Mouse (Mus musculus) midbrain, embryonic 11.5 days (tissue): ENCODE results near the gene Coro7. TPM values are rescaled to one million over a fixed set of nuclear protein-coding genes. Genes with fewer than 3 reads are reported as not detected.
"Not testable (repeated sequence)": the region's sequence is repeated elsewhere in the genome, so short reads cannot be mapped to it uniquely, and the experiment has no call there.

ENCODE experiments used
- ATAC-seq: fragments of 200-750 bp; cut with Nextera tagmentation; 2 replicates; pipeline ENCODE4 v1.8.0; 2017; ENCODE audit warnings: moderate TSS enrichment, moderate library complexity; ENCODE audit not compliant: low FRiP score
- DNase-seq: peaks from one replicate; pipeline ENCODE4 v3.0.0; 2015; ENCODE audit warnings: low spot score; ENCODE audit errors: missing footprints
- H3K27ac ChIP-seq: fragments of 300-500 bp; sonication (generic); 2 replicates; pipeline ENCODE4 v1.5.1; 2014; ENCODE audit warnings: low read depth, low read length
- H3K27me3 ChIP-seq: fragments of 300-500 bp; sonication (generic); 2 replicates; pipeline ENCODE4 v1.6.1; 2014; ENCODE audit warnings: mild to moderate bottlenecking, low read length, moderate library complexity, mixed read lengths; ENCODE audit not compliant: control insufficient read depth, insufficient read depth
- H3K36me3 ChIP-seq: fragments of 300-500 bp; sonication (generic); 2 replicates; pipeline ENCODE4 v1.6.1; 2014; ENCODE audit warnings: mild to moderate bottlenecking, low read length, moderate library complexity, mixed read lengths; ENCODE audit not compliant: control insufficient read depth, insufficient read depth
- H3K4me1 ChIP-seq: fragments of 300-500 bp; sonication (generic); 2 replicates; pipeline ENCODE4 v1.6.1; 2014; ENCODE audit warnings: low read length; ENCODE audit not compliant: control insufficient read depth, insufficient read depth
- H3K4me2 ChIP-seq: fragments of 300-500 bp; sonication (generic); 2 replicates; pipeline ENCODE4 v1.6.1; 2014; ENCODE audit warnings: mild to moderate bottlenecking, moderate library complexity
- H3K4me3 ChIP-seq: fragments of 300-500 bp; sonication (generic); 2 replicates; pipeline ENCODE4 v1.5.1; 2014; ENCODE audit warnings: low read depth, low read length
- H3K9ac ChIP-seq: fragments of 300-500 bp; sonication (generic); 2 replicates; pipeline ENCODE4 v1.6.1; 2014; ENCODE audit warnings: low read length
- H3K9me3 ChIP-seq: fragments of 300-500 bp; sonication (generic); 2 replicates; pipeline ENCODE4 v1.6.1; 2016; ENCODE audit warnings: low read length; ENCODE audit not compliant: control insufficient read depth
- WGBS: fragments of 180-500 bp; shearing (Covaris S2); extraction: QIAGEN DNeasy Blood & Tissue Kit; methylation state at CpG from one replicate; pipeline ENCODE4 v1.1.7; 2014; 5-methylcytosine and 5-hydroxymethylcytosine counted together
- polyA plus RNA-seq: library from polyadenylated mRNA; unstranded; fragments of >200 nt; fragmentation: Nextera tagmentation; extraction: Ambion mirVana; gene quantifications from 2 replicates; pipeline ENCODE4 v1.2.1, GENCODE M21; 2014

Gene Coro7
- polyA plus RNA-seq, 1 experiment from 2014 or later: 13.6 TPM

GRCm38 (mm10) chr16:4583807-4584206 lies 95.8 kb downstream of the Coro7 start:
- Histone ChIP-seq H3K4me2 (no peak overlapping the region), H3K36me3 (no peaks in the 10 kb centered on the region), H3K9me3 (no peaks in the 10 kb centered on the region), H3K4me1 (peaks cover 13% of the 10 kb centered on the region), H3K27me3 (no peaks in the 10 kb centered on the region), H3K9ac (no peak overlapping the region), H3K4me3 (no peak overlapping the region), H3K27ac (no peak overlapping the region)
- ATAC-seq: no peak
- DNase-seq: no peak
- WGBS: 83% methylated on average over 3 of the region's 3 CpGs

GRCm38 (mm10) chr16:4581179-4581578 lies 98.4 kb downstream of the Coro7 start:
- not testable (repeated sequence) for ATAC-seq, H3K4me2 ChIP-seq, H3K27me3 ChIP-seq, H3K4me3 ChIP-seq, H3K4me1 ChIP-seq, DNase-seq, H3K9ac ChIP-seq, H3K9me3 ChIP-seq, H3K36me3 ChIP-seq, H3K27ac ChIP-seq
- WGBS: 81% methylated on average over 4 of the region's 4 CpGs

GRCm38 (mm10) chr16:4578630-4579029 lies 100.9 kb downstream of the Coro7 start:
- no peaks in the 10 kb centered on the region for H3K36me3 ChIP-seq
- no peak overlapping the region for H3K4me3 ChIP-seq
- ATAC-seq (no peak), DNase-seq (peak; percentile 53)
- H3K9me3 ChIP-seq: no peaks in the 10 kb centered on the region
- no peak overlapping the region for H3K27ac ChIP-seq
- H3K4me1 ChIP-seq: no peaks in the 10 kb centered on the region
- H3K4me2 ChIP-seq: no peak overlapping the region
- H3K27me3 ChIP-seq: no peaks in the 10 kb centered on the region
- 85% methylated on average over 7 of the region's 7 CpGs for WGBS
- no peak overlapping the region for H3K9ac ChIP-seq

GRCm38 (mm10) chr16:4576873-4577272 lies 102.7 kb downstream of the Coro7 start:
- H3K36me3 ChIP-seq: no peaks in the 10 kb centered on the region
- no peak overlapping the region for H3K9ac ChIP-seq
- DNase-seq (no peak), ATAC-seq (no peak)
- H3K27me3 ChIP-seq: no peaks in the 10 kb centered on the region
- no peaks in the 10 kb centered on the region for H3K9me3 ChIP-seq
- no peak overlapping the region for H3K4me2 ChIP-seq
- 56% methylated on average over 2 of the region's 2 CpGs for WGBS
- H3K27ac ChIP-seq: no peak overlapping the region
- H3K4me3 ChIP-seq: no peak overlapping the region
- H3K4me1 ChIP-seq: no peaks in the 10 kb centered on the region

Other genes starting within 250 kb of the Coro7 start
- 20.0 and 20.9 TPM in 2 replicates for gene Srl, start 138.0 kb downstream of the Coro7 start, polyA plus RNA-seq
- 18.2 and 18.9 TPM in 2 replicates for gene Tfap4, start 119.9 kb downstream of the Coro7 start, polyA plus RNA-seq
- gene Glis2, start 85.1 kb downstream of the Coro7 start, polyA plus RNA-seq: 16.6 and 27.2 TPM in 2 replicates
- gene Pam16, start 54.8 kb downstream of the Coro7 start, polyA plus RNA-seq: 97.1 and 99.1 TPM in 2 replicates
- gene Vasn, start 39.8 kb downstream of the Coro7 start, polyA plus RNA-seq: 6.1 and 7.0 TPM in 2 replicates
- gene Dnaja3, start 39.8 kb downstream of the Coro7 start, polyA plus RNA-seq: 53.4 and 57.0 TPM in 2 replicates
- gene Nmral1, start 39.6 kb upstream of the Coro7 start, polyA plus RNA-seq: 174 and 191 TPM in 2 replicates
- gene Hmox2, start 46.6 kb upstream of the Coro7 start, polyA plus RNA-seq: 82.2 and 82.7 TPM in 2 replicates
- 85.7 and 85.8 TPM in 2 replicates for gene Cdip1, start 110.5 kb upstream of the Coro7 start, polyA plus RNA-seq
- gene 4930562C15Rik, start 155.6 kb upstream of the Coro7 start, polyA plus RNA-seq: 0.29 TPM in 1 of 2 replicates, not detected in the other
- gene Ubald1, start 200.5 kb upstream of the Coro7 start, polyA plus RNA-seq: 22.1 and 22.2 TPM in 2 replicates
- 63.8 and 66.9 TPM in 2 replicates for gene Mgrn1, start 206.5 kb upstream of the Coro7 start, polyA plus RNA-seq